Mouse (Mus musculus): ENCODE results near the gene Slc8b1.

Slc8b1 gene

GRCm38 (mm10) chr5:120510982-120511642, at the start of gene Slc8b1:
TSS of gene Slc8b1 (plus strand) at chr5:120511168.
- peak; percentile 91 to 94 for DNase-seq

GRCm38 (mm10) chr5:120461902-120462301, 49.1 kb upstream of the Slc8b1 start:
- no peak for DNase-seq

- DNase-seq, result no peak
Observed at GRCm38 (mm10) chr5:120464321-120464720, 46.6 kb upstream of the Slc8b1 start.

- DNase-seq, result peak; percentile 27 to 38
Observed at GRCm38 (mm10) chr5:120465062-120465461, 45.9 kb upstream of the Slc8b1 start.

- DNase-seq, result no peak
Observed at GRCm38 (mm10) chr5:120465860-120466259, 45.1 kb upstream of the Slc8b1 start.

GRCm38 (mm10) chr5:120467026-120467425, 43.9 kb upstream of the Slc8b1 start:
- no peak for DNase-seq

GRCm38 (mm10) chr5:120468336-120468735, 42.6 kb upstream of the Slc8b1 start:
- DNase-seq, result no peak

GRCm38 (mm10) chr5:120468830-120469229, 42.1 kb upstream of the Slc8b1 start:
- no peak for DNase-seq

- no peak for DNase-seq
Observed at GRCm38 (mm10) chr5:120471538-120471937, 39.4 kb upstream of the Slc8b1 start.

GRCm38 (mm10) chr5:120472770-120473169, 38.2 kb upstream of the Slc8b1 start, which contains the start of gene Sdsl:
TSS of gene Sdsl (minus strand) at chr5:120472810.
- no peak for DNase-seq

- DNase-seq, result no peak
Observed at GRCm38 (mm10) chr5:120473361-120473760, 37.6 kb upstream of the Slc8b1 start.

GRCm38 (mm10) chr5:120475861-120476260, 35.1 kb upstream of the Slc8b1 start:
- no peak for DNase-seq

GRCm38 (mm10) chr5:120476296-120476695, 34.7 kb upstream of the Slc8b1 start, which contains the start of gene Sds:
TSS of gene Sds (plus strand) at chr5:120476526.
- no peak for DNase-seq

GRCm38 (mm10) chr5:120477993-120478392, 33.0 kb upstream of the Slc8b1 start:
- no peak for DNase-seq

- DNase-seq, result no peak
Observed at GRCm38 (mm10) chr5:120479538-120479937, 31.4 kb upstream of the Slc8b1 start.

GRCm38 (mm10) chr5:120481205-120481604, 29.8 kb upstream of the Slc8b1 start:
- no peak for DNase-seq

GRCm38 (mm10) chr5:120483399-120483798, 27.6 kb upstream of the Slc8b1 start:
- DNase-seq, result no peak

- DNase-seq, result no peak
Observed at GRCm38 (mm10) chr5:120487844-120488243, 23.1 kb upstream of the Slc8b1 start.

- no peak for DNase-seq
Observed at GRCm38 (mm10) chr5:120490679-120491192, 20.2 kb upstream of the Slc8b1 start.

GRCm38 (mm10) chr5:120492437-120492836, 18.5 kb upstream of the Slc8b1 start:
- no peak for DNase-seq

GRCm38 (mm10) chr5:120493440-120493839, 17.5 kb upstream of the Slc8b1 start:
- DNase-seq, result no peak

- no peak for DNase-seq
Observed at GRCm38 (mm10) chr5:120493873-120494395, 17.0 kb upstream of the Slc8b1 start.

- DNase-seq, result peak in 1 of 2 experiments; percentile 24
Observed at GRCm38 (mm10) chr5:120495064-120495702, 15.8 kb upstream of the Slc8b1 start.

GRCm38 (mm10) chr5:120495703-120496226, 15.2 kb upstream of the Slc8b1 start:
- no peak for DNase-seq
